Mouse (Mus musculus) midbrain, embryonic 15.5 days (tissue): Measurements from ENCODE around the gene Ift27. TPM values are rescaled to one million over a fixed set of nuclear protein-coding genes. Genes with fewer than 3 reads are reported as not detected.

ENCODE experiments used
- ATAC-seq: fragments of 200-750 bp; cut with Nextera tagmentation; replicated peaks from 2 replicates; pipeline ENCODE4 v1.8.0; 2017; ENCODE audit warnings: moderate TSS enrichment
- H3K27ac ChIP-seq: fragments of 300-500 bp; sonication (generic); 2 replicates; pipeline ENCODE4 v1.5.1; 2015; ENCODE audit warnings: mild to moderate bottlenecking, inconsistent platforms
- H3K27me3 ChIP-seq: fragments of 300-500 bp; sonication (generic); replicated peaks from 2 replicates; pipeline ENCODE4 v1.6.1; 2015; ENCODE audit warnings: inconsistent platforms
- H3K36me3 ChIP-seq: fragments of 300-500 bp; sonication (generic); replicated peaks from 2 replicates; pipeline ENCODE4 v1.6.1; 2015; ENCODE audit warnings: inconsistent platforms
- H3K4me1 ChIP-seq: fragments of 300-500 bp; sonication (generic); 2 replicates; pipeline ENCODE4 v1.6.1; 2015; ENCODE audit warnings: inconsistent platforms
- H3K4me2 ChIP-seq: fragments of 300-500 bp; sonication (generic); 2 replicates; pipeline ENCODE4 v1.6.1; 2015; ENCODE audit warnings: inconsistent platforms, mild to moderate bottlenecking, moderate library complexity
- H3K4me3 ChIP-seq: fragments of 300-500 bp; sonication (generic); 2 replicates; pipeline ENCODE4 v1.5.1; 2015; ENCODE audit warnings: mild to moderate bottlenecking, inconsistent platforms
- H3K9ac ChIP-seq: fragments of 300-500 bp; sonication (generic); 2 replicates; pipeline ENCODE4 v1.6.1; 2015; ENCODE audit warnings: mild to moderate bottlenecking, inconsistent platforms
- H3K9me3 ChIP-seq: fragments of 300-500 bp; sonication (generic); 2 replicates; pipeline ENCODE4 v1.6.1; 2016; ENCODE audit warnings: inconsistent platforms
- WGBS: fragments of 180-500 bp; shearing (Covaris S2); methylation state at CpG from one replicate; pipeline ENCODE4 v1.1.7; 2015; ENCODE audit warnings: mixed read lengths; 5-methylcytosine and 5-hydroxymethylcytosine counted together
- polyA plus RNA-seq: library from polyadenylated mRNA; unstranded; fragments of >200 nt; fragmentation: Nextera tagmentation; extraction: Ambion mirVana; gene quantifications from 2 replicates; pipeline ENCODE4 v1.2.1, GENCODE M21; 2015

Ift27 gene
- polyA plus RNA-seq, 1 experiment from 2014 or later: 106 TPM

DNA sequence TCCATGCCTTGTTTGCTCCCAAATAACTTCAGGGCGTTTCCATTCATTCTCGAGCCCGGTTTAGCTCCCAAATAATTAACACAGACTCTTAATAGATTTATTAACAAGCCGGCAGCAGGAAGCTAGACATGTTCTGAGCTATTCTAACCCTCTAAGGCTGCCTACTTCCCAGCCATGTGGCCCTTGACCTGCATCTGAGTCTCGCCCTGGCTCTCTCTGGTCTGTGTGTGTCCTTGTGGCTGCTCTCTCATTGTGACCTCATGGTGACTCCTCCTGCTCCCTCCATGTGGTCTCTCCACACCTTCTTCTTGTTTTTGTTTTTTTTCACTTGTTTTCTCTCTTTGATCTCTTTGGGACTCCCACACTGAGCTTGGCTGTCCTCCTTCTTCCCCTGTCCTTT is 13.0 kb upstream of the Ift27 start:
- H3K9me3 ChIP-seq: no peaks in the 10 kb centered on the region
- H3K27ac ChIP-seq: no peak overlapping the region
- WGBS: 70% methylated on average over 5 of the region's 5 CpGs
- ATAC-seq: no peak
- H3K36me3 ChIP-seq: no peaks in the 10 kb centered on the region
- no peaks in the 10 kb centered on the region for H3K27me3 ChIP-seq
- H3K4me3 ChIP-seq: no peak overlapping the region
- H3K4me2 ChIP-seq: no peak overlapping the region
- no peak overlapping the region for H3K9ac ChIP-seq
- H3K4me1 ChIP-seq: peaks cover 10% of the 10 kb centered on the region

DNA sequence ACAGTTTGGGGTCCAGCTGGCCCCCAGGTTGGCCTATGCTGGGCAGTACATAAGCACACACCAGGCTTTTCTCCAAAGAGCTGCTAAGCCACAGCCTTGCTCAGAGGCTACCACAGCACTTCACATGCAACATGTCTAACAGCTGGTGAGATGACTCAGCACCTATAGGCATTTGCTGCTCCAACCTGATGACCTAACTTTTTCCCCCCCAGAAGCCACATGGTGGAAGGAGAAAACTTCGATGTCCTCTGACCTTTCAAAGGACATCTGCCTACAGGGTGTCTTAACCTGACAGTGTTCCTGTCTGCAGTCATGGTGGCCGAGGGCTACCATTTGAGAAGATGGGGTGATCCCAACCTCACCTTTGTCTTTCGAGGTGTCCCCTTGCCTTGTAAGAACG is 11.7 kb upstream of the Ift27 start:
- H3K4me1 ChIP-seq: peaks cover 20% of the 10 kb centered on the region
- ATAC-seq: no peak
- WGBS: 89% methylated on average over 4 of the region's 4 CpGs

DNA sequence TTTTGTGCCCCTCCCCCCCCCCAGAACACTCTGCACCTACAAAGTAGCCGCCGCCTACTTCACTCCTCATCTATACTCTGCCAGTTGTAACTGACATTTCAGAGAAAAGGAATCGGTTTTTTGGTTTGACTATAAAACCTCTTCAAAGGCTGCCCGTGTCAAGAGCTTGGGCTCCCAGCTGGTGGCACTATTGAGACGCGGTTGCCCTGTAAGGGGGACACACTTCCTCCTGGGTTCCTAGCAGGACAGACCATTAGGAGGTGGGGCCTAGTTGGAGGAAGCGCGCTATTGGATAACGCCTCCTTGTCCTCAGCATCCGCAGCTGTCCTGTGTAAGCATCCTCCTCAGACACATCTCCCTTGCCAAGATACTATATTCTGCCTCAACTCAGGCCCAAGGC is 10.9 kb upstream of the Ift27 start:
- no peak overlapping the region for H3K9ac ChIP-seq
- no peaks in the 10 kb centered on the region for H3K27me3 ChIP-seq
- no peak overlapping the region for H3K4me2 ChIP-seq
- no peaks in the 10 kb centered on the region for H3K36me3 ChIP-seq
- no peak overlapping the region for H3K4me3 ChIP-seq
- ATAC-seq: peak; percentile 68; the same call in 1 of the 2 replicates
- no peaks in the 10 kb centered on the region for H3K9me3 ChIP-seq
- no peak overlapping the region for H3K27ac ChIP-seq
- 4% methylated on average over 10 of the region's 10 CpGs for WGBS
- peaks cover 20% of the 10 kb centered on the region for H3K4me1 ChIP-seq

More for the DNA sequence above, 11.7 kb upstream of the Ift27 start:
- Histone ChIP-seq H3K36me3 (no peaks in the 10 kb centered on the region), H3K9ac (no peak overlapping the region), H3K4me2 (no peak overlapping the region), H3K27ac (no peak overlapping the region), H3K4me3 (no peak overlapping the region), H3K9me3 (no peaks in the 10 kb centered on the region), H3K27me3 (no peaks in the 10 kb centered on the region)

DNA sequence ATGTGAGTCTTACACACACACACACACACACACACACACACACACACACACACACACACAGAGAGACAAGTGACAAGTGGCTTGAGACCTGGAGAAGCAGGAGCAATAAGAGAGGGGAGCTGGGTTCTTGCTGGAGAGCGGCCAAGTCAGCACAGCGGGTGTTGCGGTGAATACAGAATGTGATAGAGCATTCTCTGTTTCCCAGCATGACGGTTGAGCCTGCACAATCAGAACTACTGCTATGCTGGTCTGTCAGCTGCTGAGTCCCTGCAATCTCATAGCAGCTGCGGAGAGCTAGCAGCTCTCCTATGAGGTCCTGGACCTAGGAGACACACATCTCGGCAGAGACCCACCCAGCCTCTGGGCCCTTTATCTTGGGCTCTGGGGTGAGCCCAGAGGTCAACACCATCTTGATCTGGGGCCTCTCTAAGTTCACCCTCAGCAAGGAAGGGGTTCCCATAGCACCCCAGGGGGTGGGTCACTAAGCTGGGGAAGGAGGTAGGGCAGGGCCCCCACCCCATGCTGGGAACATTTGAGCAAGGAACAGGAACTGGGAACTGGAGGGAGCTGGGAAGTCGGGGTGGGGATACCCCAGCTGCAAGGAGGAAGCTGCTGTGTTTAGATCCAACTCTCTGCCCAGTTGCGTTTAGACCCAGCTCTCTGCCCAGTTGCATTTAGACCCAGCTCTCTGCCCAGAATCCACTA is 7.9 kb upstream of the Ift27 start:
- no peak overlapping the region for H3K4me2 ChIP-seq
- peak overlapping the region; percentile 77 for H3K27ac ChIP-seq
- peak; percentile 38; the same call in 1 of the 2 replicates for ATAC-seq

DNA sequence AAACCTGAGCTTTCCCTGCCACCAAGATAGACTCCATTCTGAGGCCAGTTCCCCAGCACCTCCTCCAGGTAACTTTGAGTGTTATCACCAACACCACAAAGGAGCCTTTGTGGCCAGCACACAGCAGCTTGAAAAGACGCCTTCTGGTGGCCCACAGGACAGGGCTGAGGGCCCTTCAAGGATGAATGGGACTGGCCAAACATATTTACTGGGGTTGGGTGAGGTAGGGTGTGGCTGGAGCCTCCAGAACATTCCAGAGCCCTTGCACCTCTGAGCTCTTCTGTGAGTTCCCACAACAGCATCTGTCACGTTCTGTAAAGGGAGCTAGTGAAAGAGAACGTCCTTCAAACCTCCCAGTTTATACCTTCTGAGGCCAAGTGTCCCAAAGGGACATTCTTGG is 5.9 kb upstream of the Ift27 start:
- H3K4me1 ChIP-seq: peaks cover 32% of the 10 kb centered on the region
- H3K9me3 ChIP-seq: no peaks in the 10 kb centered on the region
- WGBS: 70% methylated on average over 3 of the region's 3 CpGs
- no peak overlapping the region for H3K9ac ChIP-seq
- H3K4me3 ChIP-seq: no peak overlapping the region
- no peak overlapping the region for H3K27ac ChIP-seq
- ATAC-seq: no peak
- H3K4me2 ChIP-seq: no peak overlapping the region
- no peaks in the 10 kb centered on the region for H3K27me3 ChIP-seq
- H3K36me3 ChIP-seq: no peaks in the 10 kb centered on the region

More for the DNA sequence above, 7.9 kb upstream of the Ift27 start:
- H3K4me3 ChIP-seq: no peak overlapping the region
- no peaks in the 10 kb centered on the region for H3K9me3 ChIP-seq
- H3K27me3 ChIP-seq: no peaks in the 10 kb centered on the region
- H3K4me1 ChIP-seq: peaks cover 27% of the 10 kb centered on the region
- no peaks in the 10 kb centered on the region for H3K36me3 ChIP-seq
- WGBS: 19% methylated on average over 8 of the region's 8 CpGs
- H3K9ac ChIP-seq: no peak overlapping the region; the same call in 1 of the 2 replicates

DNA sequence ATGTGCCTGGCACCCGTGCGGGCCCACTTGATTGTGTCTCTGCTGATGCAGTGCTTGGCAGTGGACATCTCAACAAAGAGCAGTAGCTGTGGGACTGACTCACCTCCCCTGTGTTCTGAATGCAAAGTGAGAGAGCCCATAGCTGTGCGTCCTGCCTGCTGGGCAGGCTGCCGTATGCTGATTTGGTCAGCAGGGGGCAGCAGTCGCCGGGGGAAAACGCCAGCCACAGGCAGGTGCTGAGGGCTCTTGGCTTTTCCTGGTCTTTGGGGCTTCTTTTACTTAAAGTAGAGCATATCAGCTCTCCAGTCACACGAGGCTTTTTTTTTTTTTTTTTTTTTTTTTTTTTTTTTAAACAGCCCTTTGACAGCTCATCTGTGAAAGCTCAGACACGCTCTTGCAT is 4.5 kb upstream of the Ift27 start:
- no peak overlapping the region for H3K4me3 ChIP-seq
- H3K27me3 ChIP-seq: no peaks in the 10 kb centered on the region
- H3K9me3 ChIP-seq: no peaks in the 10 kb centered on the region
- WGBS: 4% methylated on average over 9 of the region's 9 CpGs
- no peak overlapping the region for H3K9ac ChIP-seq
- H3K36me3 ChIP-seq: no peaks in the 10 kb centered on the region
- ATAC-seq: no peak
- H3K27ac ChIP-seq: peak overlapping the region; percentile 48
- H3K4me1 ChIP-seq: peaks cover 33% of the 10 kb centered on the region
- 0 out of 2 replicates have a peak overlapping the region, but pooled peaks have one; percentile 7 for H3K4me2 ChIP-seq

DNA sequence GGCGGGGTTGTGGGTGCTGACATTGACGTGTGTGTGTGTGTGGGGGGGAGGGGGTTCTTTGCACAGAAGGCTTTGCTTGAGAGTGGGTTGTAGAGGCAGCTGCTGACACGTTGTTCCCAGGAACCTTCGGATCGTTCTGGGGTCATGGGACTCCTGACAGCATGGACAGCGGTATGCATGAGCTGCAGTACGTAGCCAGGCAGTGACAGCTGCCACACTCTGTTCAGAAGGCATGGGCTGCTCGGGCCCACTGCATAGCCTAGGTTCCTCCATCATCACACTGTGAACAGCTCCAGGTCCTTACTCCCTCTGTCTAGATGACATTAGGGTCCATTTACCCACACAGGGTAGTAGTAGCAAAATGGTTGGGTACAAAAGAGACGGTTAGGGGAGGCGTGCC is 3.4 kb upstream of the Ift27 start:
- Histone ChIP-seq H3K9ac (no peak overlapping the region), H3K27ac (no peak overlapping the region), H3K4me2 (no peak overlapping the region), H3K9me3 (no peaks in the 10 kb centered on the region), H3K4me3 (no peak overlapping the region), H3K4me1 (peaks cover 42% of the 10 kb centered on the region), H3K36me3 (no peaks in the 10 kb centered on the region), H3K27me3 (no peaks in the 10 kb centered on the region)
- WGBS: 70% methylated on average over 10 of the region's 10 CpGs
- ATAC-seq: no peak

DNA sequence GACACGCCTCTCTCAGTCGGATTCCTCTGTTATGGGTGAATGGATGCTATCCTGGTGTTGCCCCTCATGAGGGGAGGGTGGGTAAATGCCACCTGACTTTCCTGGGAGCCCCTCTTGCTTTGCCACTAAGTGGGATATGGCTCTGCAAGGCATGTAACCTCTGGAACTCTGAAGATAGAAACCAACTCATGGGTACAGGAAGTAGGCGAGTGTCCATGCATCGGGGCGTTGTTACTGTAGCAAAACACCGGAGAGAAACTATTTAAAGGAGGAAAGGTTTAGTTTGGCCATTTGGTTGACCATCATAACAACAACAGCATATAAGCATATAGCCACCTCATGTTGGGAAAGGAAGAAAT is 959 bp upstream of the Ift27 start:
- ATAC-seq: no peak
- Histone ChIP-seq H3K9ac (peak overlapping the region; percentile 51), H3K36me3 (no peaks in the 10 kb centered on the region), H3K9me3 (no peaks in the 10 kb centered on the region), H3K27me3 (no peaks in the 10 kb centered on the region), H3K27ac (peak overlapping the region; percentile 90), H3K4me3 (peak overlapping the region; percentile 44), H3K4me1 (peaks cover 32% of the 10 kb centered on the region), H3K4me2 (peak overlapping the region; percentile 57)
- WGBS: 69% methylated on average over 6 of the region's 6 CpGs

DNA sequence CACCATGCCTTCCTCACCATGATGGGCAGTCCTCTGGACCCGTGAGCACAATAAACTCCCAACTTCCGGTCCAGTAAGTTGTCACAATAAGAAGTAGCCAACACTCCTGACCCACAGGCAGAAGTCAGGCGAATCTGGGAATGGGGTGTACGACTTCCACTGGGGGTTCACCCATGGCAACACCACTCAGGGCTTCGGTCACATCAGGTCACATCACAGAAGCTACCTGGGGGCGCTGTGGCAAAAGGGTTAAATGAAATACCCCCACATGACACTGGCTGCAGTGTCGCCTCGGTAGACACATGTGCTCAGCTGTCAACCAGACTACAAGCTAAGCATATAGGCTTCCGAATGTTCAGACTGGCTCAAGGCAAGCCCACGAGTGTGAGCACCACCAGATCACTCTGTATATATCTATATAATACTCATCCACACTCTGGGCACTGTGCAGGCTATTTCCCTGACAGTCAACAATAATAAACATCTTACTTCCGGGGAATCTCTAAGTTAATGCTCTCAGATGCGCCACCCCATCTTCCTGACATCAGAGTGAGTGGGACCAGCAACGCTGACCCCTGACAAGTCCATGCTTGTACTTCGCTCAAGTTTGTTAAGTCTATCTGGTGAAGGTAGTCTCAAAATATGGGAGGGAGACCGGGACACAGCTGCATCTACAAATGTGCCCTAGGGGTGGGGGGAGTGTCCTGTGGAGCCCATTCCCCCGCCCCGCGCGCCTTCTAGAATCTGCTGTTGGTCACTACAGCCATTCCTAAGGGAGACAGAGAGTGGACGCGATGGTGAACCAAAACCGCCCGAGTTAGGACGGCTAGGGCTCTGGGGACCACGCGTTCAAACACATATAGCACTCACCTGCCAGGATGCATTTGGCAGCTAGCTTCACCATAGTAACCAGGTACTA is 749 bp downstream of the Ift27 start:
- no peaks in the 10 kb centered on the region for H3K9me3 ChIP-seq
- H3K27me3 ChIP-seq: no peaks in the 10 kb centered on the region
- ATAC-seq: no peak
- no peaks in the 10 kb centered on the region for H3K36me3 ChIP-seq
- peak overlapping the region; percentile 63 for H3K4me3 ChIP-seq
- peak overlapping the region; percentile 65 for H3K27ac ChIP-seq
- WGBS: 25% methylated on average over 26 of the region's 26 CpGs
- H3K9ac ChIP-seq: peak overlapping the region; percentile 66
- peak overlapping the region; percentile 95 for H3K4me2 ChIP-seq
- peaks cover 29% of the 10 kb centered on the region for H3K4me1 ChIP-seq

DNA sequence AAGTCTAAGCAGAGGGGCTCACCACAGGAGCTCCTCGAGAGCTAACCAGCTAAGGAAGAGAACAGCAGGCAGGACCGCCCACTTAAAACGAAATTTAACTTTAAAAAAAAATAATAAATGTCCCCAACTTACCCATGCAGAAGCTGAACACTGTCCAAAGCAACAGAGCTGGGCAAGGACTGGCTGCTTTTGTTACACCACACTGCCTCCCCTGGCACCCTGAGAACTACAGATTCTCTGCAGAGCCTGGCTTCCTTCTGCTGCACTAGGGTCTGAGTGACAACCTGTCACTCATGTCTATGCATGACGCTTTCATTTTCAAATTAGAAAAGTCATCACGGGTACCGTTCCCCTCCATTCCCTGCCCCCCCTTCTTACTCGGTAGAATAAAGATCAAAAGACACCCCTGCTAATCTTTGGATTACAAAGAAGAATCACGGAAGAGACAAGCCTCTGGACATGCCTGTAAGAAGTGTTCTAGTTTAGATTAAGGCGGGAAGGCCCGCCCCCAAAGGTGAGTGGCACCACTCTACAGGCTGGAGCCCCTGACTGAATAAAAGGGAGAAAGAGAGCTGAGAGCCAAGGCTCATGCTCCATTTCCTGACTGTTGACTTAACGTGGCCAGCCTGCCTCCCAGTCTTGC is 1.5 kb downstream of the Ift27 start:
- H3K4me3 ChIP-seq: peak overlapping the region; percentile 3; the same call in 1 of the 2 replicates
- H3K27me3 ChIP-seq: no peaks in the 10 kb centered on the region
- H3K4me1 ChIP-seq: peaks cover 25% of the 10 kb centered on the region
- 61% methylated on average over 11 of the region's 11 CpGs for WGBS
- no peak overlapping the region for H3K27ac ChIP-seq
- H3K36me3 ChIP-seq: no peaks in the 10 kb centered on the region
- H3K4me2 ChIP-seq: peak overlapping the region; percentile 95
- no peak overlapping the region for H3K9ac ChIP-seq
- no peak for ATAC-seq
- no peaks in the 10 kb centered on the region for H3K9me3 ChIP-seq

DNA sequence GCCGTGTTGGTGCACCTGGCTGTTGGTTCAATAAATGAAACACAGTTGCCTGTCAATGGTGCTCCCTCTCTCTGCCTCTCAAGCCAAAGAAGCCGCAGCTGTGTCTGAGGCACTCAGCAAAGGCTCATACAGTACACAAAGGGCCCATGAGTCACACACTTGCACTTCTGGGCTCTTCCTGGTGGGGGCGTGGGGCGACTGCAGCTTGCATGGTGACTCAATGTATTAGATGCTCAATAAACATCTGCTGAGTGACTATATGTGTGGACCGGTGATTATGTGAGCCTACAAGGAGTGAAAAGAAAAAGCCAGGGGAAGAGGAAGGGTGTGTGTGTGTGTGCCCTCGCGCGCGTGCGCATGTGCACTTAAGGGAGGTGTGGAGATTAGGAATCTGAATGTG is 2.3 kb downstream of the Ift27 start:
- Histone ChIP-seq H3K4me3 (no peak overlapping the region), H3K4me1 (peaks cover 25% of the 10 kb centered on the region), H3K27me3 (no peaks in the 10 kb centered on the region), H3K9me3 (no peaks in the 10 kb centered on the region), H3K36me3 (no peaks in the 10 kb centered on the region), H3K9ac (no peak overlapping the region), H3K27ac (no peak overlapping the region), H3K4me2 (no peak overlapping the region)
- WGBS: 92% methylated on average over 10 of the region's 10 CpGs
- no peak for ATAC-seq

DNA sequence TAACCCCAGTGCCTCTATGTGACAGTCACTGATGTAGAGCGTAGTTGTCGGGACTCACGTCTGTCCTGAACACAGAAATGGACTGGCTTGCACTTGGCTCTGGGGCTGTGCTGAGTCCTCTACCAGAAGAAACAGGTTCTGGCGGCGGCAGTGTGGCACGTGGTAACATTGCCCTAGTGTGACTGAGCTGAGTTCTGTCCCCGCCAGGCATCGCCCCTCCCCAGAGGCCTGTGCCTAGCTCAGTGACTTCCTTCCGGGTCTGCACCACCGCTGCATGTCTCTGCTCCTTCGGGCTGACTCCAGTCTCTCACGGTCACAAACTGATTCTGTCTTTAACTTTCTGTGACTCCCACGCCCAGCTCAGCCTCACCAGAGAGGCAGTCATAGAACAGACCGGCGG is 3.2 kb downstream of the Ift27 start:
- Histone ChIP-seq H3K36me3 (no peaks in the 10 kb centered on the region), H3K9me3 (no peaks in the 10 kb centered on the region), H3K4me1 (peaks cover 25% of the 10 kb centered on the region), H3K4me2 (no peak overlapping the region), H3K27ac (no peak overlapping the region), H3K9ac (no peak overlapping the region), H3K27me3 (no peaks in the 10 kb centered on the region), H3K4me3 (no peak overlapping the region)
- ATAC-seq: no peak
- WGBS: 96% methylated on average over 15 of the region's 15 CpGs
